Mouse (Mus musculus) heart, adult 18-20 months (tissue): ENCODE measurements around the gene Sh3gl1. TPM values are rescaled to one million over a fixed set of nuclear protein-coding genes. Genes with fewer than 3 reads are reported as not detected.

Experiments
- DNase-seq, 2 experiments: peaks; one replicate each; pipeline ENCODE4 v3.0.0; 2021 to 2022; ENCODE audit warnings: mixed read lengths in 1 of 2
- total RNA-seq, 2 experiments: library from RNA; stranded (reverse); gene quantifications; 2 replicates each; pipeline ENCODE4 v1.2.3; 2021

The Sh3gl1 gene
- total RNA-seq, 2 experiments from 2014 or later = 11.7 to 13.7 TPM

DNA sequence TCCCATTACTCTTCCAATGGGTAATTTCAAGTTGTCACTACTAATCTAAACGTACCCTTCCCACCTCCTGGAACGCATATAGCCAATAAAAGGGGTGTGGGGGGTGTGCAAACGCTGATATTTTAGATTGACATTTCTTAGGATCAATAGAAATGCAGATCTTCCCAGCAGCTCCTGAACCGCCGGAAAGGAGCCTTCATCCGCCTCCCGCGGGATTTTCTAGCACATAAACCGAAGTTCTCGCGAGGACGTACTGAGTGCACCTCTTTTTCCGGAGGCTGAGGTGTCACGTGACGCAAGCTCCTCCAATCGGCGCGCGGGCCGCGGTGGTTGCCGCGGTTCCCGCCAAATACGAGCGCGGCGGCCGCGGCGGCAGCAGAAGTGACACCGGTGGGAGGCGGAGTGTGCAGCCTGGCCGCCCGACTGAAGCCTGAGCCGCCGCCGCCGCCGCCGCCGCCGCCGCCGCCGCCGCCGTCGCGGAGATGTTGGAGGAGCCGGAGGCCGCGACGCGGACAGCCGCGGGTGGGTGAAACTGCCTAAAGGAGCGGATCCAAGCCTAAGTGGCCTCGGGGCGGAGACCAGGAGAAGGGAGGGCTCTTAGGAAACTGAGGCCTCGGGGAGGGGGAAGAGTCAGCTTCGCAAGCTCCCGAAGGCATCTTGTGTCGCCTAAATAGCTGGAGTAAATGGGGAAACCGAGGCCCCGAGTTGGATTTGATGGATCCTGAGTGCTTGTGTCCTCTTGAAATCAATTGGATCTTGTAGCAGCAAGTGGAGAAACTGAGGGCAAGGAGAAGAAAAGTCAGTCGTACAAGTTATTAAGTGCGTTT lies 3.8 kb upstream of the Sh3gl1 start, which contains the start of gene Chaf1a:
Gene Chaf1a (plus strand): TSS at position 410 of the 827 bp plus-strand sequence.
- peak; percentile 98 to 99 for DNase-seq

DNA sequence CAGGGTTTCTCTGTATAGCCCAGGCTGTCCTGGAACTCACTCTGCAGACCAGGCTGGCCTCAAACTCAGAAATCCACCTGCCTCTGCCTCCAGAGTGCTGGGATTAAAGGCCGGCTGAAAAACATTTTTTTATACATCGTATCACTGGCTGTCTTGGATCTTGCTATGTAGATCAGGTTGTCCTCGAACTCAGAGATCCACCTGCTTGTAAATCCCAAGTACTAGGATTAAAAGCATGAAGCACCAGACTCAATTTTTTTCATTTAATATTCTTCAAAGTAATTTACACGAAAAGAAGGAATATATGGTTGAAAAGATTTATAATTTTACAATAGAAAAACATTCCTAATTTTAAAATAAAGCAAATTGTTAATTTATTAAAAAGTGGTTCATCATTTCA lies 2.9 kb upstream of the Sh3gl1 start:
- DNase-seq = no peak

DNA sequence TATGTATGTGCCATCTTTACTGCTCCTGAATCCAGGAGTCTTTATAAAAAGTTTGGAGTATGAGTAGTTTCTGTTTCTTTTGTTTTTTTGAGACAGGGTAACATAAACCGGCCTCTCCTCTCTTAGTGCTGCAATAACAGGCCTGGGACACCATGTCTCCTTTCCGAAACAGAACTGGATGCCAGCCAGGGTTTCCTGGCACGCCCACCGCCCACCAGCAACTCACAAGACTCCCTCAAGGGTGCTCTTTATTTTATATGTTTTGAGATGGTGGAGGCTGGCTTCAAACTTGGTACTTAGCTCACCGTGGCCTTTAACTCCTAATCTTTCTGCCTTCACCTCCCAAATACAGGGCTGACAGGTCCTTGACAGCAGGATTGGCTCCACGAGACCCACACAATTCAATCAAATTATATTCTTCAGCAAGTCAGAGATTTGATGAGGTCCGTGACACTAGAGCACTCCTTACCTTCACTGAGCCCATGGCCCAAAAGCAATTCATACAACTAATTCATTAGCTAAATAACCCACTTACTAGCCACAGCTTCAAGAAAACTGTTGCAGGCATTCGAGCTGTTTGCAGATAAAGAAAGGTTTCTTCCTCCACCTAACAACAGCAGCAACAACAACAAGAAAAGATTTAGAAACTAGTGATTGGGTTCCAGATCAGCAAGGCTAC lies 2.3 kb upstream of the Sh3gl1 start:
- peak in 1 of 2 experiments; percentile 12 for DNase-seq

DNA sequence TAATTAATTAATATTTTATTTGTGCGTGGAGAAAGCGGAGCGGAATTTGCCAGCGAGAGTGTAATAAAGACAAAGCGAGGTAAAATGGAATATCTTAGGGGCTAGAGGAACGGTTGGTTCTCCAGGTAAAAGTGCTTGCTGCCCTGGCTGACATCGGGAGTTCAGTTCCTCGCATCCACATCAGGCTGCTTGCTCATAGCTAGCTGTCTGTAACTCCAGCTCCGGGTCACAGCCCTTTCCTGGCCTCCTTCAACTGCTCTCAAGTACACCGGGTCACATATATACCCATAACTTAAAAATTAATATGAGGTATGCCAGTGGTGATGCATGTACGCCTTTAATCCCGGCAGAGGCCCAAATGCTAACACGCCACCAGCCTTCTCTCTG lies 459 bp upstream of the Sh3gl1 start:
- DNase-seq = no peak

DNA sequence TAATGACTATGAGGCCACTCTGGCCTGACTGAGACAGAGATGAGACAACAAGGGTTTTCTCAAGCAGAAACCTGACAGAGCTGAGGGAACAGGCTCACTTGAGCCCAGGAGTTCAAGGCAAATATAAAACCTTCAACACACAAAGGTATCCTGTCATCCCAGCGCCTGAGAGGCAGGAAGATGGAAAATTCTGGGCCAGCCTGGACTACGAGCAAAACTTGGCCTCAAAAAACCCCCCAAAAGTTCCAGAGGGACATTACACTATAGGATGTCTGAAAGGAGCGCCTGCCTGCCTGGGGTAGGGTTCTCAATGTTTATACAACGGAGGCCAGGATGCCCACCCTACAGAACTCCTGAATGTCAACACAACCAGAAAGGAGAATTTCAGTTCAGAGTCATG lies 1.2 kb downstream of the Sh3gl1 start:
- DNase-seq = peak in 1 of 2 experiments; percentile 12

DNA sequence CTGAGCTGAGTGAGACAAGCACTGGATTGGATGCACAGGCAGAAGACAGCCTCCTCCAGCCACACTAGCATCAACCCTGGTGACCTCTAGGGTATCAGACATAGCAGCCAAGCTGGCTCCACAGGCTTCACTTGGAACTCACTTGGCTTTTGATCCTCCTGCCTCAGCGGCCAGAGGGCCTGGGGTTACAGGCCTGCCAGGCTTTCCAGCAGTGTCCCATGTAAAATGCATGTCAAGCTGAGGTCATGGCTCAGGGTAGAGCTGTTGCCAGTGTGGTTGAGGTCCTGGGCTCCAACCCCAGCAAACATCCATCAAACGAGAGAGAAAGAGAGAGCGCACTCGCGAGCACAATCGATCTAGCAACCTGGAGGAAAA lies 1.7 kb downstream of the Sh3gl1 start:
- peak in 1 of 2 experiments; percentile 17 for DNase-seq

DNA sequence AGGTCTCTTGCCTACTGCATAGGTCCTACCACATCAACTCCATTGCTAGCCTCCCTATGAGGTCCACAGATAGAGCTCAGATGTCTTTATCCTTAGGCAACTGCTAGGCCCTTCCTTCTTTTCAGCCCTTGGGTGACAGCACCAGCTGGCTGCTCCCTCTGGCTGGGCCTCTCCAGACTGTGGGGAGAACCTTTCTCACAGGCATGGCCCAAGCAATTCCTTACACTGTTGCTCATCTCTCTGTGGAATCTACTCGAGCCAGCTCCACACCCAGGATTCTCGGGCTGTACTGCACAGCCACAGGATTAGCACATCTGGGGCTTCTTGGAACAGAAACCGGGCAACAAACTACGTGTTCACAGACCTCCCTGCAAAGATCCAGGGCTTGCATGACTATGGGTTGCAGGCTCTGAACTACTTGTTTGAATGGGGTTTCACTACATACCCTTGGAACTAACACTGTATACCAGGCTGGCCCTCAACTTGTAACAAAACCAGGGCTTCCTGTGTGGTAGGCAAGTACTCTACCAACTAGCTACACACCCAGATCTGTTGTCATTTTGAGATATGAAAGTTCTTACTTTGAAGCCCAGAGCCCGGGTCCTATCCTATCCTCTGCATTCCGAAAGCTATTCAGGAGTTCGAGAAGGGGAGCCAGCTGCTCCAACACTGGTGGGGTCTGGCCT lies 2.3 kb downstream of the Sh3gl1 start:
- peak; percentile 50 to 70 for DNase-seq

DNA sequence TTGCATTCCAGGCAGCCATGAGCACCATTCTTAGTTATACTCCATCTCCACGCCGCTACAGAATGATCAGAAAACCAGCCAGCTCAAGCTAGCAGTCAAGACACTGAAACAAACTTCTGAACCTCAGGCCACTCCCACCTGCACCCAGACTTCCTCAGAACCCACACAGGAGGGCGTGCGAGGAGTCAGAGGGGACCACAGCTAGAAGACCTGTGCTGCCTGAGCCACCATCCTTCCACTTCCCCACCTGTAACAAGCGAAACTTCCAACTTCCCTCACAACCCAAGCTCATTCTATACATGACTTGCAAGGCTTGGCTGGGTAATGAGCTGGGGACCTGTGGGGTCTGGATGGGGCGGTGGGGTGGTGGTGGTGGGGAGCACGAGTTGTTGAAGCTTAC lies 3.6 kb downstream of the Sh3gl1 start:
- DNase-seq = peak in 1 of 2 experiments; percentile 21

DNA sequence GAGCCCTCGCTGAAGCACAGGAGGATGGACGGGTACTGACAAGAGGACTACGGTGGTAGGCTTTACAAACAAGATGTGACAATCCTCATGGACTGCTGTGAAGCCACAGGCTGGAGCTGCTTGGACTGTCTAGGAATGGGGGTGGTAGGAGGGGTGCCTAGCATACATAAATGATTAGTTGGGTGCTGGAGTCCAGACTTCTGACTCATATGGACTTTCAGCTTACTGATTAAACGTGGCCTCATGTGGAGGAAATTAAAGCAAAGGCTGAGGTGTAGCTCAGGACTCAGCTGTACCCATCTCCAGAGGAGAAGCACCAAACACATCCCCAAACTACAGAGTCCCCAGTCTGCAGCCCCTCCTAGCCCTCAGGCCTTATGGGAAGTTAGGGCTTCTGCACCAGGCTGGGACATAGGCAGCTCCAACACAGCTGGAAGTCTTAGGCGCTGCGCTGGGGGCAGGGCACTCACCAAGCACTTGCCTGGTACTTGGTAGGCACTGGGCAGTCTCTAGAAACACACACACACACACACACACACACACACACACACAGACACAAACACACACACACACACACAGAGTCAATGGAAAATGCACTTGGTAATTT lies 4.2 kb downstream of the Sh3gl1 start:
- no peak for DNase-seq

DNA sequence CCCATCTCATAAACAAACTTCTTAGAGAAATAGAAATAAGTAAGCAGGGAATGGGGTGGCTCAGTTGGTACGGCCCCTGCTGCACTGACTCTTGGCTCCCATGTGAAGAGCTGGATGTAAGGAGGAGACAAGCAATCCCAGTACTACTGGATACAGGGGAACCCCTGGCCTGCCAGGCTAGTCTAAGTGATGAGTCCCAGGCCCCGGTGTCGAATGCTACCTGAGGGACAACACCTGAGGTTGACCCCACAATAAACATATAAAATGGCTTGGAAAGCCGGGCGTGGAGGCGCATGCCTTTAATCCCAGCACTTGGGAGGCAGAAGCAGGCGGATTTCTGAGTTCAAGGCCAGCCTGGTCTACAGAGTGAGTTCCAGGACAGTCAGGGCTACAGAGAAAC lies 5.0 kb downstream of the Sh3gl1 start:
- DNase-seq = peak in 1 of 2 experiments; percentile 9

DNA sequence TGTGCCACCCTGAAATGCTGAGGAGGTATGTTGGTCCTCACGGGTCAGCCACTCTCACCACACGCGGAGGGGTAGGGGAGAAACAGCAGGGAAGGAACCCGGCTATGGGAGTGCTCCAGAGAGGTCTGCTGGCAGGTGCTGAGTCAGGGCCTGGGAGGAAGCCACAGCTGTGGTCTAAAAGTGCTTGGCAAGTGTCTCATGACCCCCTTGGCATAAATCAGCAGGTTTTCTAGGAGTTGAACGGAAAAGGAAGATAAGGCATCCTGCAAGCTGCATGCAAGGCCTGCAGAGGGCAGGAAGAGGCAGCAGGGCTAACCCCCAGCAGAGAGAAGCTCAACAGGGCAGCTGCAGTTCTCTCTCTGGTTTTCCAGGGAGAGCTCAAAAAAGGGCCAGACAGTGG lies 5.5 kb downstream of the Sh3gl1 start:
- peak; percentile 47 to 78 for DNase-seq

DNA sequence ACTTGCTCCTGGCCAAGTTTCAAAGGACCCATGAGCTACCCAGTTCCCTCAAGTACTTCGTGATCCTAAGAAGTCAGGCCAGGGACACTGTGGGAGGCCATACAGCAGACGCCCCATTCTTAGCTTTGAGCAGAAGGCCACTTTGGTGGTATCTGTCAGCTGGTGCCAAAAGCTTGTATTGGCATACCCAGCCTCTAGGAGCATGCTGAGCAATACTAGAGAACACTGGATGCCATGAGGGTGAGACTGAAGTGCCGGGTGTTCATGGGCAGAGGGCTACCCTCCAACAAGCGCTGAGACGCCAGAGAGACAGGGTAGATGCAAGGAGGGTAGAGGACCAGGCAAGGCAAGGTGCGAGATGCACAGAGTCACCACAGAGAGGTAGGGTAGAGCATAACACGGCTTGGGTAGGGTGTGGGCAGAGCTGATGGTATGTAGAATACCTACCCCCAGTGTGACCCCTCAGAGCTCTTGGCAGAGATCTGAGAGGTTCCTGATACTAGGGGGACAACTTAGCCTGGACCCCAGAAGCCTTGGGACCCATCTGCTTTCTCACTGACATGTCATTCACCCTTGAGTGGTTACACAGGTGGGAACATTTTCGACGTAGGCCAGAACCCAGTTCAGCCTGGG lies 6.1 kb downstream of the Sh3gl1 start:
- DNase-seq = peak in 1 of 2 experiments; percentile 5

DNA sequence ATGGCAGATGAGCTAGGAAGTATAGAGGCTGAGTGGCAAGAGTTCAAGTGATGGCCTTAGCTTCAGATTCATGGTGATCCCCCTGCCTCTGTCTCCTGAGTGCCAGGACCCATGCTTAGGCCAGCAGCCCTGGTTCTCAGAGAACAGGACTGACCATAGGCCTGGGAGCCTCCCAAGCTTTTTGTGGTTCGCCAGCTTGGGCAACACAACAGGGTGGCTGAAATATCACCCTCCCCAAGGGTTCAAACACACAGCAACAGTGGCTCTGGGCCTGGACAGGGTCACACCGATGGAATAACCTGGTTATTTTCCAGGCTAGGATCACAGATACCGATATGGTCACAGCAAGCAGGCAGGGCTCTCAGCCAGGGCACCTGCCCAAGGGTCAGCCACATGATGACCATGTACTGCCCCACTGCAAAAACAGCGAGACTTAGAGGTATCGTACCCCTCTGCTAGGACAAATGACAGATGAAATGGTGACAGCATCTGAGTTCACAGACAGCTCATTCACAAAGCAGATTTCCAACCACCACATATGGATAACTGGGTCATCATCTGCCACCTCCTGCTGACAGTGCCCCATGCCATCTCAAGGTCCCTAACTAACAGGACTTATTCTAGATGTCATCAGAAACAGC lies 8.5 kb downstream of the Sh3gl1 start:
- peak in 1 of 2 experiments; percentile 36 for DNase-seq

DNA sequence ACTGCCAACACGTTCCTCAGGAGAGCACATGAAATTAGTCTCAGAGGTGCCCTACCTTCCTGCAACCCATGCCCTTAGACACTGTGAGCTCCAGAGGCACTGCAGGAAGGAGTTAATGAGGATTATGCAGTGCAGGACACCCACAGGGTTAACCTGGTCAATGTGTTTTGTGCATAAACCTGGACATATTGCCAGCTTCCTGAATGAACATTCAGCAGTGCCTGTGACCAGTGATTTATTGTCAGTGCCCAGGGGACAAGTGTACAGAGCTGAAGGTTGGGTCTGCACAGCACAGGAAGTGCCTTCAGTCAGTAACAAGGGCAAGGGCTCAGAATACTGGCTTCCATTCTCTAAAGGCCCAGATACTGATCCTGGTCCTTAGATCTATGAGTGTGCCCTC lies 9.6 kb downstream of the Sh3gl1 start:
- DNase-seq = no peak

DNA sequence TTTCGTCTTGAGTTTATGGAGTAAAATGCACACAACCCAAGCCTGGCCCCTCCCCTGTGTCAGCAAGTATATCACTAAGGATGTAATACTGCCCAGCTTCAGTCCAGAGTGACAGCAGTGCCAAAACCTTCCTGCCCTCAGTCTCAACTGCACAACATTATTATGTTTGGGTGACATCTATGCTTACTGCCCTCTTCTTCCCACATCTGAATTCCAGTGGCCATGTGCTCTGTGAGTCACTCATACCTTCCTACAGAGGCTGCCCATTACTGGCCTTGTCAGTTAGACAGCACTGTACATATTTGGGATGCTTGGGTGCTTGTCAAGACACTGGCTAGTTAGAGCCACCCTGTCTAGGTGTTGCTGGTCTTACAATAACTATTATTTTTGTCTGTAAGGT lies 10.1 kb downstream of the Sh3gl1 start:
- DNase-seq = peak in 1 of 2 experiments; percentile 17

DNA sequence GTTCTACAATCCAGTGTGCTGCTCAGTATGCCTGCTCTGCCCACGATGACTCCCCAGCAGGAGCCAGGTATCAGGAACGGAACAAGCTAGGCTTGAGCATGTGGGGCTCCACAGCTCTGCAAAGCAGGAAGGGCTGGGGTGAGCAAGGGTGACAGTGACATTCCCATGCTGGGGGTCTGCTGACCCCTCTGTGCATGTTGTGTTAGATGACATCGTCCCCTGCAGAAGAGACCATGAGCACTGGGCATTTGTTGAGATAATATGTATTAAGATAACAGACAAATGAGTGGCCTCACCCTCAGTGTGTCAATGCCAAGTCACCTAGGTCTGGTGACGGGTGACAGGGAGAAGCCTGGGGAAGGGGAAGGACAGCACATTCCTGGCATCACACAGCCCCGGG lies 11.5 kb downstream of the Sh3gl1 start:
- no peak for DNase-seq

DNA sequence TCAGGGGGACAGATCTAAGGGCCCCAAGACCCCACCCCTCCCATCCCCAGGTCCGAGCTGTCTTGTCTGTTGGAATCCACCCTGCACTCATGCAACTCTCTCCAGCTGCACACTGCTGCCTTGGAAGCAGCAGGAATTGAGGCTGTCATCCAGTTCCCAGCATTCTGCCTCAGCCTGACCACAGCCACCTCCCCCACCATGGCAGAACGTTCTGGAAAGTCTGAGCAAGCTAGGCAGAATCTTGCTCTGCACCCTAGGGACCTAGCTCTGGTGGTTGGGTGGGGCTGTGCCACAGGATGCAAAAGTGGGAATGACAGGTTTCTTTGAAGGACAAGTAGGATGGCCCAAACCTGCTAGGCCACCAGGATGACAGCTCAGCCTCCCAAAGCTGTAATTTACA lies 12.0 kb downstream of the Sh3gl1 start:
- no peak for DNase-seq

DNA sequence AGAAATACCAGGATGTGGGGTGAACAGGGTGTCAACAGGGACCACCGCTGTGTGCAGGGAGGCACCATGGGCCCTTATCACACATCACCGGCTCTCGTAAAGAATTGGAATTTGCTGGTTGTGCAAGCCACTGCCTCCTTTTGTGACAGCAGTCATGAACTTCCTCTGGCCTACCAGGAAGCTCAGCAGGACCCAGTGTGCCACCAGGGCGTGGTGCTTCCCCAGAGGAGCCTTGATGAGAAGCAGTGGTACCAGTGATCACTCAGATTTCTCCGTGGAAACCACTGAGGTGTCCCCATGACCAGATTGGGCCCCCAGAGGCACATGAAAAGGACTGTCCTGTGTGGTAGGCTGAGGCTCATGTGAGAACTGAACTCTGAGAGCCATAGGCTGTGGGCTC lies 13.0 kb downstream of the Sh3gl1 start:
- DNase-seq = peak in 1 of 2 experiments; percentile 58

DNA sequence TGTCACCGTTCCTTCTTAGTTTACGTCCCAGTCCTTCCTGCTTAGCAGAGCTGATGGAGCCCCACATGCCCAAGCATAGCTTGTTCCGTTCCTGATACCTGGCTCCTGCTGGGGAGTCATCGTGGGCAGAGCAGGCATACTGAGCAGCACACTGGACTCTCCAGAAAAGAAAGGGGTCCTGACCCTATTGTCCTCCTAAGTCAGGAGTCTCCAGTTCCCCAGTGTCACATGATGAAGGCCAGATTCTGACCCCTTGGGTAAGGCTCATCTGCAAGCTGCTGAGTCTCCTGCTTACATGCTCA lies 13.5 kb downstream of the Sh3gl1 start:
- DNase-seq = no peak

DNA sequence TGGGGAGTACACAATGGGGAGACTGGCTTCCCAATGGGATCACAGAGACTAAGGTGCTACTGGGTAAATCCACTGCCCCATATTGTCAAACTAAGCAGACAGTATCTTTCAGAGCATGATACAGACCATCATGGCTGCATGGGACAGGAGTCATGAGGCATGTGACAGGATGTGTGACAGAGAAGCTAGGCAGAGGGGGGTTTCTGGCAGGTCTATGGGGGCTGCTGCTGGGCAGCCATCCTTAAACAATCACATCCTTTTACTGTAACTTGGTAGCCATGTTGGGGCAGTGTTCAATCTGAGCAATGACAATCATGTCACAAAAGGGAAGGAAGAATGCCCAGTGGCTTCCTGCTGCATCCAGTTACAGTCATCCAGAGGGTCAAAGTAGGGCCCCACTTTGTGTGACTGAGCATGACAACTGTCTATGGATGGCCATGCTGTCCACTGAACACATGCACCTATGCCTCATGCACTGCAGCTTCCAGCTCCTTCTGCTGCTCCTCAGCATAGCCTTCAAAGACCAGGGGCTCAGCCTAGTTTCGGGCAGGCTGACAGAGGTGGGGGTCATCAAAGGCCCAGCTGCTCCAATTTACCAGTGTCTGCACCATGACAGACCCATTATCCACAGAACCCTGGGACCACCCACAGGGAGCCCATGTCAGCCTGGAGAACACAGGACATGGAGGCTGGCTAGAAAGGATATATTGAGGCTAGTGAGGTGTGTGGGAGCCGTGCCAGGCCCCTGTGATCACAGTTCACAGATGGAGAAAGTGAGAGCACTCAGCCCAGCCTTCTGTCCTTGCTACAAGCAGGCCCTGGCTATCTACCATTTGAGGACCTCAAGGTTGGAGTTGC lies 14.1 kb downstream of the Sh3gl1 start:
- no peak for DNase-seq
